Mouse (Mus musculus) spleen, adult 2 months (tissue): ENCODE measurements around the gene Ccnd3.

Experiments used
- CTCF ChIP-seq: fragments of 200-500 bp; IDR thresholded peaks from 2 replicates; pipeline ENCODE4 v1.5.1; 2011; ENCODE audit warnings: mild to moderate bottlenecking, inconsistent platforms; ENCODE audit not compliant: insufficient read depth, insufficient read length, insufficient replicate concordance; ENCODE audit errors: extremely low read depth
- POLR2A ChIP-seq: fragments of 200-500 bp; IDR thresholded peaks from 2 replicates; pipeline ENCODE4 v1.6.1; 2011; ENCODE audit warnings: low read depth, low read length, inconsistent platforms

DNA sequence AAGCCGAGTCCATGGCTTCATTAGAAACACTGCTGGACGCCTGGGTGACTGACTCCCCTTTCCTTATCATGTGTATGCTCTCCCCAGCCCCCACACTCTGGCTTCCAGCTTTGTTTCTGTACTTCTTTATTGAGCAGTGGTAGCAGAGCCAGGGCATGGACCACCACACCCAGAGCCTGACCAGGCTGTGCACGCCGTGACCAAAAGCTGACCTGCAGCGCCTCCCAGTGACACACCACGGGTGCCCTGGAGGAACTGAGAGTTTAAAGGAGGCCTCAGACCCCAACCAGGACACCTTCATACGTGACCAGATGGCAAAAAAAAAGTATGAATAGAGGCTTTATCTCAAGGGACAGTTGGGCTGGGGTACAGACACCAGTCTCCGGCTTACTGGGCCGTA, 14.1 kb upstream of the Ccnd3 start:
- TF ChIP-seq POLR2A, result no peak
- TF ChIP-seq CTCF, result no peak
